8 mouse cellular contexts compared by ENCODE assay signal in genomic region chr6:29023206-29023967, GRCm38 (mm10). TPM values are rescaled to one million over a fixed set of nuclear protein-coding genes. Genes with fewer than 3 reads are reported as not detected.
A peak's percentile ranks its signal among the peaks of the same experiment; 100 is the strongest.
DNase-seq lines count a peak whose midpoint lies in the region; ATAC-seq and TF ChIP-seq lines count a peak whose summit lies in the region.

No protein-coding gene starts in this region.

- no peak overlapping the region for H3K27ac ChIP-seq in MEL (ENCODE audit: control insufficient read depth, low read depth, low read length)
- no peak overlapping the region; the same call in 1 of the 2 replicates for H3K27ac ChIP-seq in embryonic facial prominence, embryonic 10.5 days (replicated peaks)
- H3K27ac ChIP-seq in layer of hippocampus, adult 2 months = no peak overlapping the region
- no peak overlapping the region for H3K27ac ChIP-seq in lung, postnatal 0 days (ENCODE audit: low read length)

- H3K79me2 ChIP-seq in MEL (ENCODE audit: control insufficient read depth, insufficient read depth, low read length, poor library complexity) = no peaks in the 10 kb centered on the region

- H3K27me3 ChIP-seq in MEL (ENCODE audit: control insufficient read depth in 1 of 2, insufficient read depth in 2 of 2, low read length in 2 of 2) = no peaks in the 10 kb centered on the region; a peak in 2 of 4 replicates
- peaks cover 64% of the 10 kb centered on the region for H3K27me3 ChIP-seq in embryonic facial prominence, embryonic 10.5 days (replicated peaks; ENCODE audit: low read depth, poor library complexity, severe bottlenecking)
- H3K27me3 ChIP-seq in lung, postnatal 0 days (replicated peaks; ENCODE audit: insufficient read depth, low read length) = no peaks in the 10 kb centered on the region

- intact Hi-C loops in heart, postnatal 36 days (cut with DNase I) = loop anchor here (2.0 to 10.0 kb wide), 4 partner anchors 121 to 709 kb away; no protein-coding TSS in a partner anchor

- peak; percentile 71 for DNase-seq in MEL (ENCODE audit: low read depth, low spot score)
- peak; percentile 60 for DNase-seq in adrenal gland, postnatal 25 days
- DNase-seq in embryonic facial prominence, embryonic 10.5 days (ENCODE audit: low spot score) = peak; percentile 78
- DNase-seq in heart, postnatal 36 days = peak; percentile 46 to 53
- peak; percentile 44 to 69 for DNase-seq in layer of hippocampus, adult 2 months (ENCODE audit: low spot score in 2 of 2)
- DNase-seq in lung, postnatal 0 days (ENCODE audit: low spot score) = peak; percentile 70
- peak; percentile 33 for DNase-seq in retina, adult 2 months (ENCODE audit: low read depth, low spot score)
- DNase-seq in spleen, postnatal 4 days (ENCODE audit: low spot score in 2 of 2) = no peak

- no peak for TF ChIP-seq EP300 in MEL (IDR thresholded peaks at IDR 0.05; ENCODE audit: low read depth in 1 of 2, low read length in 2 of 2)
- no peak for TF ChIP-seq EP300 in lung, postnatal 0 days (IDR thresholded peaks at IDR 0.05)

- peak; percentile 50; the same call in 1 of the 2 replicates for ATAC-seq in lung, postnatal 0 days

- H3K9ac ChIP-seq in MEL (ENCODE audit: control insufficient read depth, low read depth, low read length, poor library complexity, severe bottlenecking) = no peak overlapping the region
- H3K9ac ChIP-seq in lung, postnatal 0 days (replicated peaks; ENCODE audit: low read depth) = no peak overlapping the region

- no peaks in the 10 kb centered on the region for H3K9me3 ChIP-seq in MEL (replicated peaks; ENCODE audit: insufficient read depth, low read length)
- no peaks in the 10 kb centered on the region for H3K9me3 ChIP-seq in embryonic facial prominence, embryonic 10.5 days
- no peaks in the 10 kb centered on the region for H3K9me3 ChIP-seq in lung, postnatal 0 days (ENCODE audit: low read length)

- H3K4me2 ChIP-seq in lung, postnatal 0 days (replicated peaks; ENCODE audit: low read depth, low read length) = no peak overlapping the region

- H3K36me3 ChIP-seq in MEL (ENCODE audit: control insufficient read depth in 1 of 2, insufficient read depth in 2 of 2, low read length in 2 of 2) = no peaks in the 10 kb centered on the region
- H3K36me3 ChIP-seq in embryonic facial prominence, embryonic 10.5 days (replicated peaks) = no peaks in the 10 kb centered on the region
- H3K36me3 ChIP-seq in lung, postnatal 0 days (ENCODE audit: insufficient read depth, low read length) = no peaks in the 10 kb centered on the region

- WGBS in embryonic facial prominence, embryonic 10.5 days = 38% methylated on average over 18 of the region's 18 CpGs
- 30% methylated on average over 18 of the region's 18 CpGs for WGBS in lung, postnatal 0 days

- H3K4me3 ChIP-seq in MEL (ENCODE audit: control insufficient read depth in 1 of 2, insufficient read depth in 1 of 2, low read depth in 2 of 2, low read length in 2 of 2) = peak overlapping the region in 1 of 2 experiments; percentile 9; a peak in 1 of 4 replicates
- peak overlapping the region; percentile 36 for H3K4me3 ChIP-seq in embryonic facial prominence, embryonic 10.5 days
- no peak overlapping the region for H3K4me3 ChIP-seq in layer of hippocampus, adult 2 months
- no peak overlapping the region for H3K4me3 ChIP-seq in lung, postnatal 0 days (ENCODE audit: low read depth, low read length)

- TF ChIP-seq CTCF in MEL (IDR thresholded peaks at IDR 0.05 in 2 of 3, conservative IDR thresholded peaks at IDR 0.05 in 1 of 3; ENCODE audit: control insufficient read depth in 1 of 3, insufficient read depth in 1 of 3, low read depth in 2 of 3, low read length in 3 of 3, poor library complexity in 1 of 3, severe bottlenecking in 1 of 3) = peak; percentile 58 to 86 (median 74)
- peak; percentile 86 for TF ChIP-seq CTCF in layer of hippocampus, adult 2 months (conservative IDR thresholded peaks at IDR 0.05)
- TF ChIP-seq CTCF in lung, postnatal 0 days (IDR thresholded peaks at IDR 0.05) = peak; percentile 73

- peak; percentile 54 for TF ChIP-seq RAD21 in MEL (IDR thresholded peaks at IDR 0.05; ENCODE audit: low read depth, low read length)

- H3K4me1 ChIP-seq in MEL (ENCODE audit: control insufficient read depth in 1 of 2, insufficient read depth in 2 of 2, low read length in 2 of 2) = no peaks in the 10 kb centered on the region
- peaks cover 18% of the 10 kb centered on the region for H3K4me1 ChIP-seq in embryonic facial prominence, embryonic 10.5 days
- no peaks in the 10 kb centered on the region for H3K4me1 ChIP-seq in lung, postnatal 0 days (ENCODE audit: insufficient read depth, low read depth, low read length)

- TF ChIP-seq POLR2A in MEL (IDR thresholded peaks at IDR 0.05; ENCODE audit: control insufficient read depth in 1 of 2, insufficient read depth in 1 of 2, low read depth in 1 of 2, low read length in 2 of 2, poor library complexity in 1 of 2) = no peak

TF ChIP-seq in MEL, 35 proteins besides CTCF, POLR2A, EP300 and RAD21:
- peak; percentile 66 for TF ChIP-seq SMC3 (IDR thresholded peaks at IDR 0.05; ENCODE audit: low read depth, low read length)
- no peak for TF ChIP-seq UBTF (IDR thresholded peaks at IDR 0.05; ENCODE audit: borderline replicate concordance, insufficient read depth, low read depth, low read length)
- TF ChIP-seq MYC (IDR thresholded peaks at IDR 0.05; ENCODE audit: low read depth, low read length) = no peak
- no peak for TF ChIP-seq SIN3A (IDR thresholded peaks at IDR 0.05; ENCODE audit: low read length)

RNA-seq across cellular contexts. Expression of gene Lep, which starts 36.6 kb away (rescaled TPM):
- total RNA-seq in MEL (2012; rRNA removed) = not detected in 2 replicates
- not detected for polyA plus RNA-seq in MEL (2012; ENCODE audit: insufficient read depth in 1 of 2, insufficient read length in 2 of 2, low read depth in 1 of 2, low replicate concordance in 2 of 2, missing spikeins in 1 of 2)
- total RNA-seq in adrenal gland, postnatal 25 days (2021) = 3.0 and 6.3 TPM in 2 replicates
- not detected in 2 replicates for polyA plus RNA-seq in embryonic facial prominence, embryonic 10.5 days (2016; fragmentation: Nextera tagmentation; extraction: Ambion mirVana)
- under 1 TPM in 1 of 2 experiments, not detected in 1; 0.22 TPM for total RNA-seq in heart, postnatal 36 days (2021)
- total RNA-seq in layer of hippocampus, adult 2 months (2021) = not detected
- not detected in 2 replicates for polyA plus RNA-seq in lung, postnatal 0 days (2015; fragmentation: Nextera tagmentation; extraction: Ambion mirVana)

Comparison
In these comparisons a context has a peak if more than half of its experiments do, and no peak if none do; other contexts are left out.
1. DNase-seq: peak in MEL (single experiment), adrenal gland, postnatal 25 days (single experiment), embryonic facial prominence, embryonic 10.5 days (single experiment), heart, postnatal 36 days (2 of 2), layer of hippocampus, adult 2 months (2 of 2), lung, postnatal 0 days (single experiment) and retina, adult 2 months (single experiment); none in spleen, postnatal 4 days (0 of 2).
2. Peak in every context shown above with its lines, with median percentiles within 50 percentile points of each other: CTCF ChIP-seq.